Mouse (Mus musculus): ENCODE results near the gene Mrgprb8. TPM values are rescaled to one million over a fixed set of nuclear protein-coding genes. Genes with fewer than 3 reads are reported as not detected.
"Not testable (repeated sequence)": the region's sequence is repeated elsewhere in the genome, so short reads cannot be mapped to it uniquely, and the experiment has no call there.

The Mrgprb8 gene
- total RNA-seq (2014; rRNA removed) (not detected in 2 replicates), polyA plus RNA-seq (2015; fragmentation: Nextera tagmentation; extraction: Ambion mirVana) (not detected in 2 replicates)

- H3K4me2 ChIP-seq (ENCODE audit: low read depth, low read length): no peak within 1 kb of the TSS
- no peaks in the 10 kb centered on the region for H3K36me3 ChIP-seq (ENCODE audit: insufficient read depth, low read length)
- H3K27ac ChIP-seq: no peak within 1 kb of the TSS
- H3K4me3 ChIP-seq (ENCODE audit: low read length): no peak within 1 kb of the TSS
- H3K27me3 ChIP-seq (ENCODE audit: insufficient read depth, low read length): no peaks in the 10 kb centered on the region
- WGBS: 79% methylated on average over 2 of the region's 2 CpGs
- H3K9me3 ChIP-seq (ENCODE audit: low read length): peaks cover 17% of the 10 kb centered on the region
- TF ChIP-seq CTCF (IDR thresholded peaks at IDR 0.05; ENCODE audit: low read depth): no peak
- H3K4me1 ChIP-seq (ENCODE audit: insufficient read depth, low read length): no peaks in the 10 kb centered on the region
- no peak for ATAC-seq
- H3K9ac ChIP-seq (replicated peaks; ENCODE audit: low read length): no peak within 1 kb of the TSS
- DNase-seq (ENCODE audit: low spot score): no peak
These were observed at the start of gene Mrgprb8 for GRCm38 (mm10) chr7:48388226-48388625. Mrgprb8 (plus strand) TSS chr7:48388526.

GRCm38 (mm10) chr7:48435936-48436335 is 47.6 kb downstream of the Mrgprb8 start:
- H3K9ac ChIP-seq (replicated peaks; ENCODE audit: low read length); H3K27me3 ChIP-seq (ENCODE audit: insufficient read depth, low read length); ATAC-seq; H3K36me3 ChIP-seq (ENCODE audit: insufficient read depth, low read length); H3K4me2 ChIP-seq (ENCODE audit: low read depth, low read length); DNase-seq (ENCODE audit: low spot score); H3K4me1 ChIP-seq (ENCODE audit: insufficient read depth, low read length); H3K4me3 ChIP-seq (ENCODE audit: low read length); H3K27ac ChIP-seq: not testable (repeated sequence)
- WGBS: 87% methylated on average over 3 of the region's 3 CpGs
- peaks cover 18% of the 10 kb centered on the region for H3K9me3 ChIP-seq (ENCODE audit: low read length)

GRCm38 (mm10) chr7:48436581-48436980 is 48.3 kb downstream of the Mrgprb8 start:
- Histone ChIP-seq H3K36me3 (ENCODE audit: insufficient read depth, low read length) (no peaks in the 10 kb centered on the region), H3K27me3 (ENCODE audit: insufficient read depth, low read length) (no peaks in the 10 kb centered on the region), H3K27ac (no peak overlapping the region), H3K9ac (replicated peaks; ENCODE audit: low read length) (no peak overlapping the region), H3K9me3 (ENCODE audit: low read length) (peaks cover 18% of the 10 kb centered on the region), H3K4me3 (ENCODE audit: low read length) (no peak overlapping the region), H3K4me1 (ENCODE audit: insufficient read depth, low read length) (no peaks in the 10 kb centered on the region), H3K4me2 (ENCODE audit: low read depth, low read length) (no peak overlapping the region)
- no peak for ATAC-seq
- 56% methylated on average over 3 of the region's 3 CpGs for WGBS
- no peak for DNase-seq (ENCODE audit: low spot score)
- TF ChIP-seq CTCF (IDR thresholded peaks at IDR 0.05; ENCODE audit: low read depth): no peak

Other genes starting within 250 kb of the Mrgprb8 start
- not detected in 2 replicates for gene Mrgprb5, start 219.5 kb upstream of the Mrgprb8 start, total RNA-seq (2014; rRNA removed)
- not detected in 2 replicates for gene Mrgprb5, start 219.5 kb upstream of the Mrgprb8 start, polyA plus RNA-seq (2015; fragmentation: Nextera tagmentation; extraction: Ambion mirVana)
- gene Mrgprb4, start 189.2 kb upstream of the Mrgprb8 start, total RNA-seq (2014; rRNA removed): not detected in 2 replicates
- not detected in 2 replicates for gene Mrgprb4, start 189.2 kb upstream of the Mrgprb8 start, polyA plus RNA-seq (2015; fragmentation: Nextera tagmentation; extraction: Ambion mirVana)
- not detected in 2 replicates for gene Mrgprb1, start 67.8 kb downstream of the Mrgprb8 start, total RNA-seq (2014; rRNA removed)
- not detected in 2 replicates for gene Mrgprb1, start 67.8 kb downstream of the Mrgprb8 start, polyA plus RNA-seq (2015; fragmentation: Nextera tagmentation; extraction: Ambion mirVana)
- not detected in 2 replicates for gene Mrgprx2, start 110.8 kb downstream of the Mrgprb8 start, total RNA-seq (2014; rRNA removed)
- gene Mrgprx2, start 110.8 kb downstream of the Mrgprb8 start, polyA plus RNA-seq (2015; fragmentation: Nextera tagmentation; extraction: Ambion mirVana): not detected in 2 replicates
- 0.16 TPM in 1 of 2 replicates, not detected in the other for gene Mrgprb2, start 169.6 kb downstream of the Mrgprb8 start, total RNA-seq (2014; rRNA removed)
- gene Mrgprb2, start 169.6 kb downstream of the Mrgprb8 start, polyA plus RNA-seq (2015; fragmentation: Nextera tagmentation; extraction: Ambion mirVana): not detected in 2 replicates

Data from hindbrain, postnatal 0 days (tissue).